Mouse (Mus musculus): ENCODE data around the gene Dab2ip. TPM values are rescaled to one million over a fixed set of nuclear protein-coding genes. Genes with fewer than 3 reads are reported as not detected.

The Dab2ip gene
- total RNA-seq, 4 experiments from 2014 or later: 38.2 to 71.8 (median 40.3) TPM

GRCm38 (mm10) chr2:35651297-35651731, 93.2 kb downstream of the Dab2ip start:
- DNase-seq (ENCODE audit: low spot score in 2 of 2): no peak

GRCm38 (mm10) chr2:35652984-35653383, 94.9 kb downstream of the Dab2ip start:
- no peak for DNase-seq (ENCODE audit: low spot score in 2 of 2)

DNA sequence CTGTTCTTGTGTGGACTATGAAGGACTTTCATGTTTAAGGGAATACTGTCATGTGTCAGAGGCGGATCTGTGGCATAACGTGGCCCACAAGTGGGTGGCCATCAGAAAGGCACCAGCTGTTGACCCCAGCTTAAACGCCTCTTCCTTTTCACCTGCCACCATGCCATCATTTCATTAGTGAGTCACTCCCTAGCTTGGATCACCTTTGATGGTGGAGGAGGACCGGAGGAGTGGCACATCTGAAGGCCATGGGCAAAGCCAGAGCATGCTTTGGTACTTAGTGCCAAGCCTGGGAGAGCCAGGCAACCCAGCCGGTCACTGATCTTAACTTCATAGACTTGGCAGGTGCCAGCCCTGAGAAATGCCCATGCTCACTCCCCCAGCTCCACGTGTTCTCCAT, 96.7 kb downstream of the Dab2ip start:
- no peak for DNase-seq (ENCODE audit: low spot score in 2 of 2)

- no peak for DNase-seq (ENCODE audit: low spot score in 2 of 2)
These were observed 97.9 kb downstream of the Dab2ip start for GRCm38 (mm10) chr2:35655996-35656395.

DNA sequence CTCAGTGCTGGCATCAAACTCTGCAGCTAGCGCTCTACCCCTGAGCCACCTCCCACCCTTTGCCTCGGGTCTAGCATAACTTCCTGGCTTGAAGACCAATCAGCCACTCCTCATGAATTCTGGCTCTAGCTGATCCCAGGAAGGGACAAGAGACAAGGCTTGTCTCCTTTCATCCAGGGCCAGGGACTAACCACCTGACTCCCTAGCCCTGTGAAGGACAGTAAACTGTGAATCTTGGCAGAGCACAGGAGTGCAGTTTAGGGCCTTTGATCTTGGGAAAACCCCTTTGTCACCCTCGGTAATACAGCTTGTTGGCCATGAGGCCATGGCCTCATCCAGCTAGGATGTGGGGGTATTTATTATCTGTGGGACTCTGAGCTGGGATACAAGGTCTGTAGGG, 100.2 kb downstream of the Dab2ip start:
- no peak for DNase-seq (ENCODE audit: low spot score in 2 of 2)

DNA sequence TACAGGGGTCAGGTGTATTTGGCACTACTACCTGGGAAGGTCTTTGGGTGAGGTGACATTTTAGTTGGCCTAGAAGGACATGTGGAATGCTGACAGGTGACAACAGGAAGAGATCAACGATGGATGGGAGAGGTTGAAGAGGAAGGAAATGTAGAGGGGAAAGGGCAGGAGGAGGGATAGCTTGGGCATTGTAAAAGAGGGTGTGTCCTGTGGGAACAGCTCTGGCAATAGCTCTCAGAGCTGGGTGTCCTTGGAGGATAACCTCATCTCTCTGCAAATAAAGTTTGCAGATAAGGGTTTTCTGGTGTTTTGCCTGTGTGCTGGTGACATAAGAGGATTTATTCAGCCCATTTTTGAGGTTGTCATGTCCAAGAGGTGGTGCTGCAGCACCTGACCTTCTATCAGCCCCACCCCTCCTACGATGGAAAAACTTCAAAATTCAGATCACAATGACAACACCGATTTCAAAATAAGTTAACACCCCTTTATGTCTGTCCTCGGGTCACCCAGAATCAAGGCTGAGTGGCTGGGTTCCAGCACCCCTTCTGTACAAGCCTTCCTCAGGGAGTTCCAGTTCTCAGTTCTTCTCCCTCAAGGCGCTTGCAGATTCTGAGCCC, 101.6 kb downstream of the Dab2ip start:
- no peak for DNase-seq (ENCODE audit: low spot score in 2 of 2)

GRCm38 (mm10) chr2:35660953-35661374, 102.9 kb downstream of the Dab2ip start:
- DNase-seq (ENCODE audit: low spot score in 2 of 2): no peak

DNA sequence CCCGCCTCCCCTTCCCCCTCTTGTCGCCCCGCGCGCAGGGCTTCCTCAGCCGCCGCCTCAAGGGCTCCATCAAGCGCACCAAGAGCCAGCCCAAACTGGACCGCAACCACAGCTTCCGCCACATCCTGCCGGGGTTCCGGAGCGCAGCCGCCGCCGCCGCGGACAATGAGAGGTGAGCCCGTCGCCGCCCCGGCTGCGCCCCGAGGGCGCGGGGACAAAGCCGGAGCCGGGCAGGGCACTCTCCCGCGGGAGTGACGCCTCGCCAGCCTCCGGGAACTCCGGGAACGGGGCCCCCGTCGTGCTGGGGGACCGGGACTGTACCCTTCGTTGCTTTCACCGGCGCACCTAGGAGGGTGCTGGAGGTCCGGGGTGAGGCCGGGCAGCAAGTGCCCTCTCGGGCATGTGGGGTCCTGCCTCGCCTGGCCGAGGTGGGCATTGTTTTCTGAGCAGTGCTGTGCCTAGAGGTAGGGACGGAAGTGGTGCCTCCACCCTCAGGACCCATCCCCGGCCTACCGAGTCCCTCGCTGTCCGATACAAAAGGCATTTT, 103.5 kb downstream of the Dab2ip start:
- no peak for DNase-seq (ENCODE audit: low spot score in 2 of 2)

DNA sequence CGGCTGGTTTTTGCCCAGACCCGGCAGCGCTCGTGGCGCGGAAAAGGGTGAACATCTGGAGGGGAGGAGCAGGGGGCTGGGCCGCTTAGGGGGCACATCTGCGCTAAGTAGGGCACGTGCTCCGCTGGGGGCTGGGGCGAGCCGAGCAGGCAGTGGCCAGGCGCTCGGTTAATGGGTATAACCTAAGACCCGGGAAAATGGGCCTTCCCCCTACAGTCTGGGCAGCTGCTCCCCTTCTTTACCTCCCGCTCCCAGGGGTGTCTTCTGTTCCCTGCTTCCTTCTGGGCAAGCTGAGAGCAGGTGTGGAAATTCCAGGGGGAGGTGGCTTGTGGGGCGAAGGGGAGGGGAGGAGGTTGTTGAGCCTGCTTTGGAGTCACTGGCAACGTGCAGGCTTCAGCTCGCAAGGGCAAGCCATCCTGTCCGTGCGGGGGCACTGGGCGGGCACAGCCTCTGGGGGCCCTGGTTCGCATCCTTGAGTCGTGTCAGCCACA, 104.0 kb downstream of the Dab2ip start:
- no peak for DNase-seq (ENCODE audit: low spot score in 2 of 2)

DNA sequence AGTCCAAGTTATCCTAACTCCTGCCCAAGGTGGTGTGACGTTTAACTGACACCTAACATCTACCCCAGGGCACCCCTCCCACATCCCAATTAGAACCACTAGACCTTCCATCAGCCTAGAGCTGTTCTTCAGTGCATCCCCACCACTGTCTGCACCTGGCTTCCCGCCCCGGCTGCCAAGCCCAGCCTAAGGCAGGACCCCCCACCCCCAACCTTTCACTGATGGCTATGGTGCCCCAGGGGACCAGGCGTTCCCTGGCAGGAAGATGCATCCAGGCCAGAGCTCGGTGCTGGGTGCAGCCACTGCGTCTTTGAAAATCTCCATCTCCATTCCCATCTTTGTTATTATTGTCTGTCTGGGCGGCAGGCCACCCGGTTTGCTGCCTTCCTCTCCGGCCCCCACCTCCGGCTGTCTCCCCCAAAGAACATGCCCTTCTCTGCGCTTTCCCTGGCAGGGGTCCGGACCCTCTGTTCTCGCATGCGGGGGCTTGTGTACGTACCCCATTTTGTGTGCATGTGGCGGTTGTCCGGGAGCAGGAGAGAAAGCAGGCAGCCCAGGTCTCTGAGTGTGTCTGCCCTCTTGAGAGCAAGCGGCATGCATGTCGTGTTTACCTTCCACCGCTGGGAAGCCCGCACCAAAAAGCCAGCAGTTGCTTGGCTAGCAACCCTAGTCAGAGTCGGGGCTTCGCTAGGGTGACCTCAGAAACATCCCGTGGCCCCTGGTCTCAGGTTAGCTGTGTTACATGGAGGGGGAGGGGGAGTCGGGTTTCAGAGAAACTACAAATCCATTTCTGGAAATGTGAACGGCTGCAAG, 104.9 kb downstream of the Dab2ip start:
- peak in 1 of 2 experiments; percentile 54 for DNase-seq (ENCODE audit: low spot score in 2 of 2)

DNA sequence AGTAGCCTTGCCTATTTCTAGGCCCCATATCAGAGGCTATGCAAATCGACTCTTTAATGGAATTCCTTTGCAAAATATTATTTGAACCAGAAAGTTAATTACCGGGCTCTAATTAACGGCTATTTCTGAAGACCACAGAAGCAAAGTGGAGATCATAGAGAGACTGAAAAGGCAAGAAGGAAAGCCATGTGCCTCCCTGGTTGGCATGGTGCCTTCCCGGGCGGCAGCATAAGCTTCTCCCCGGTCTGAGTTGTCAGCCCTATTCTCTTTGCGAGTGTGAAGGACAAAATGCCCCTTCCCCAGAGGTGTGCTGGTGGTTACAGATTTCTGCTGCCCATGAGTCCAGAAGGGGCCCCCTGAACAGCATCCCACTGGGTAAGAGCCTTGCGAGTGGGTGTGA, 109.7 kb downstream of the Dab2ip start:
- no peak for DNase-seq (ENCODE audit: low spot score in 2 of 2)

GRCm38 (mm10) chr2:35669217-35669616, 111.2 kb downstream of the Dab2ip start:
- DNase-seq (ENCODE audit: low spot score in 2 of 2): no peak

- no peak for DNase-seq (ENCODE audit: low spot score in 2 of 2)
These were observed 111.7 kb downstream of the Dab2ip start for GRCm38 (mm10) chr2:35669748-35670147.

DNA sequence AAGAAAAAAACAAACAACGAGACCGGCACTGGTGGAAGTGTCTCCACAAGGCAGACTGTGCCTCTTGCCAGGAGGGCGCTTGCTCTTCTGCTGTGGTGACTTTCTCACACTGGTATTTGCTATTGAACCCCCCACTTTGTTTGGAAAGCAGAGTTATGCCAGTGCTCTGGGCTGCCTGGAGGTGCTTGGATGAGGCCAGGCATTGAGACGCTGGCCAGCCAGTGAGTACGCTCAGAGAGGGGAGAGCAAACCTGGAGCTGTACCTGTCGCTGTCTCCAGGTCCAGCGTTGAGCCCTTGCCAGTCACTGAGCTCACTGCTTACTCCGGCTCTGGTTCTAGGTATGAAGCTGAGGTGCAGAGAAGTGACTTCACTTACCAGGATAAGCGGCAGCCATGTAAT, 112.2 kb downstream of the Dab2ip start:
- DNase-seq (ENCODE audit: low spot score in 2 of 2): peak in 1 of 2 experiments; percentile 30

GRCm38 (mm10) chr2:35671980-35672910, 114.2 kb downstream of the Dab2ip start:
- peak; percentile 60 to 69 for DNase-seq (ENCODE audit: low spot score in 2 of 2)

DNA sequence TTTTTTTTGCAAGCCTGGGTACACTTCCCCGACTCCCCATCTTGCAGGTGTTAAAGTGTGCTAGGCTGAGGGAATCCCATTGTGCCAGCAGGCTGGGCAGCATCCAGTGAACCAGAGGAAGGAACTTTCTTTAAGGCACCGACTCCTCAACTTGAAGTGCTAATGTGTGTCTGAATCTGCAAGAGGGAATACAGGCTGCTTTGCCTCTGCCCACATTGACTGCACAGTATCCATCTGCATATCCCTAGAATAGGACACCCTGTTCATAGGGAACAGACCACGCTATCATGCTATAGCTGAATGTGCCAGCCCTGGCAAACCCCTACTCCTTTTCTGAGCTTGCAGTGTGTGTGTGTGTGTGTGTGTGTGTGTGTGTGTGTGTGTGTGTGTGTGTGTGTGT, 115.1 kb downstream of the Dab2ip start:
- no peak for DNase-seq (ENCODE audit: low spot score in 2 of 2)

DNA sequence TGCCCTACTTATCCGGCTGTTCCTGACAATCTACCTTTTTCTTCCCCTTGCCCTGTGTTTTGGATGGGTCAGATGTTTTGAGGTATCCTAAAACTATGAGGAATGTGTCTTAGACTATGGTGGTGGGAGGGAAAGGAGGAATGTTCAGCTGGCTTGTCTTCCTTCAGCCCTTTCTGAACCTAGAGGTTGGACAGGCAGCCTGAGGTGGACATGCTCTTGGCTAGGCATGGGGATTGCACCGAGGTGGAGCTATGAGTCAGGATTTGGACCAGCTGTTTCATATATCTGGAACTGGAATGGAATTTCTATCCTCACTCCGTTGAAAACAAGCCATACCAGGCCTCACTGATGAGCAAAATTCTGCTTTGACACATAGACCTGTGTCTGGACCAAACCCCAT, 115.9 kb downstream of the Dab2ip start:
- no peak for DNase-seq (ENCODE audit: low spot score in 2 of 2)

GRCm38 (mm10) chr2:35674431-35674830, 116.4 kb downstream of the Dab2ip start:
- DNase-seq (ENCODE audit: low spot score in 2 of 2): no peak

- no peak for DNase-seq (ENCODE audit: low spot score in 2 of 2)
These were observed 118.1 kb downstream of the Dab2ip start for GRCm38 (mm10) chr2:35676075-35676665.

- DNase-seq (ENCODE audit: low spot score in 2 of 2): no peak
These were observed 119.8 kb downstream of the Dab2ip start for GRCm38 (mm10) chr2:35677855-35678254.

DNA sequence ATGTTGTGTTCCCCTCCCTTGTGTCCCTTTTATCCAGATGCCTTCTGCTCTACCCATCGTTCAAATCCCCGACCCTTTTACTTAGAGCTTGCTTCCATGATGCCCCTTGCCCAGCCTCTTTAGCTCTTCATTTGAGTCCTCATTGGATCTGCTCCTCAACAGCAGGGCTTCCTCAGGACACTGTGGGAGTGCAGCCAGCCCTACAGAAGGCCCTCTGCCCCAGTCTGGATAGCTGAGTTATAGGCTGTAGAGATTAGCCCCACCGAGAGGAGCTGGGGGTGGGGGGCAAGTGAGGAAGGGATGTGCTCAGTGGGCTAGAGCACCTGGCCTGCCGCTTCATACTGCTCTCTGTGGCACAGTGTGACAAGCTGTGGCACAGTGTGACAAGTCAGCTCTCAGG, 120.4 kb downstream of the Dab2ip start:
- DNase-seq (ENCODE audit: low spot score in 2 of 2): no peak
